In genomic region chr11:113192086-113192856, GRCm38 (mm10) we compare ENCODE assay signal across 7 mouse cellular contexts.
DNase-seq lines count a peak whose midpoint lies in the region; ATAC-seq lines count a peak whose summit lies in the region.

No protein-coding gene starts in this region.

- H3K9me3 ChIP-seq in megakaryocyte, embryonic 14.5 days, result 0 out of 2 replicates have a peak, but pooled peaks cover 8% of the 10 kb centered on the region
- H3K9me3 ChIP-seq in forebrain, embryonic 14.5 days (replicated peaks; ENCODE audit: control insufficient read depth, low read length), result no peaks in the 10 kb centered on the region
- no peaks in the 10 kb centered on the region for H3K9me3 ChIP-seq in kidney, embryonic 16.5 days (ENCODE audit: low read length)

- peak; percentile 94 for DNase-seq in forebrain, embryonic 14.5 days (ENCODE audit: low spot score)
- peak; percentile 40 to 71 for DNase-seq in left cerebral cortex, postnatal 25 days (ENCODE audit: low spot score in 2 of 2)
- DNase-seq in telencephalon, adult 2 months (ENCODE audit: low read depth, low spot score), result peak; percentile 57
- DNase-seq in gastrocnemius, adult 8-10 months (ENCODE audit: low spot score in 2 of 2), result no peak

- H3K4me3 ChIP-seq in megakaryocyte, embryonic 14.5 days (replicated peaks), result peak overlapping the region; percentile 42
- H3K4me3 ChIP-seq in forebrain, embryonic 14.5 days (ENCODE audit: low read depth, low read length), result no peak overlapping the region
- H3K4me3 ChIP-seq in kidney, embryonic 16.5 days (ENCODE audit: low read length), result no peak overlapping the region

- H3K4me1 ChIP-seq in megakaryocyte, embryonic 14.5 days, result no peaks in the 10 kb centered on the region
- peaks cover 36% of the 10 kb centered on the region for H3K4me1 ChIP-seq in forebrain, embryonic 14.5 days (ENCODE audit: control insufficient read depth, insufficient read depth, low read length)
- H3K4me1 ChIP-seq in kidney, embryonic 16.5 days (ENCODE audit: insufficient read depth, low read length), result peaks cover 14% of the 10 kb centered on the region

- H3K4me2 ChIP-seq in forebrain, embryonic 14.5 days (ENCODE audit: low read length), result peak overlapping the region; percentile 29
- H3K4me2 ChIP-seq in kidney, embryonic 16.5 days (replicated peaks; ENCODE audit: low read depth, low read length), result no peak overlapping the region

- intact Hi-C loops in left cerebral cortex, postnatal 25 days (cut with DNase I), result no loop called here

- WGBS in forebrain, embryonic 14.5 days, result 47% methylated on average over 22 of the region's 22 CpGs
- 53% methylated on average over 22 of the region's 22 CpGs for WGBS in kidney, embryonic 16.5 days

- no peaks in the 10 kb centered on the region for H3K36me3 ChIP-seq in megakaryocyte, embryonic 14.5 days (replicated peaks; ENCODE audit: low read length)
- H3K36me3 ChIP-seq in forebrain, embryonic 14.5 days (ENCODE audit: control insufficient read depth, insufficient read depth, low read length), result no peaks in the 10 kb centered on the region
- no peaks in the 10 kb centered on the region for H3K36me3 ChIP-seq in kidney, embryonic 16.5 days (ENCODE audit: insufficient read depth, low read length)

- H3K27me3 ChIP-seq in megakaryocyte, embryonic 14.5 days (replicated peaks), result peaks cover 40% of the 10 kb centered on the region
- H3K27me3 ChIP-seq in forebrain, embryonic 14.5 days (replicated peaks; ENCODE audit: control insufficient read depth, insufficient read depth, low read length), result no peaks in the 10 kb centered on the region
- H3K27me3 ChIP-seq in kidney, embryonic 16.5 days (ENCODE audit: insufficient read depth, low read length), result no peaks in the 10 kb centered on the region

- ATAC-seq in megakaryocyte, adult 5-6 weeks (ENCODE audit: poor library complexity, severe bottlenecking), result no peak
- ATAC-seq in forebrain, embryonic 14.5 days, result peak; percentile 56
- no peak for ATAC-seq in kidney, embryonic 16.5 days (ENCODE audit: low FRiP score, low TSS enrichment)

- H3K9ac ChIP-seq in forebrain, embryonic 14.5 days (ENCODE audit: low read length), result no peak overlapping the region
- no peak overlapping the region for H3K9ac ChIP-seq in kidney, embryonic 16.5 days (replicated peaks; ENCODE audit: low read length)

- H3K27ac ChIP-seq in forebrain, embryonic 14.5 days (ENCODE audit: low read depth, low read length), result peak overlapping the region; percentile 76
- H3K27ac ChIP-seq in kidney, embryonic 16.5 days (ENCODE audit: low read length), result no peak overlapping the region

Comparison
In these comparisons a context has a peak if more than half of its experiments do, and no peak if none do; other contexts are left out.
1. DNase-seq: peak in forebrain, embryonic 14.5 days (single experiment), left cerebral cortex, postnatal 25 days (2 of 2) and telencephalon, adult 2 months (single experiment); none in gastrocnemius, adult 8-10 months (0 of 2).